Mouse (Mus musculus): Measurements from ENCODE around the gene Whamm.

Gene Whamm

DNA sequence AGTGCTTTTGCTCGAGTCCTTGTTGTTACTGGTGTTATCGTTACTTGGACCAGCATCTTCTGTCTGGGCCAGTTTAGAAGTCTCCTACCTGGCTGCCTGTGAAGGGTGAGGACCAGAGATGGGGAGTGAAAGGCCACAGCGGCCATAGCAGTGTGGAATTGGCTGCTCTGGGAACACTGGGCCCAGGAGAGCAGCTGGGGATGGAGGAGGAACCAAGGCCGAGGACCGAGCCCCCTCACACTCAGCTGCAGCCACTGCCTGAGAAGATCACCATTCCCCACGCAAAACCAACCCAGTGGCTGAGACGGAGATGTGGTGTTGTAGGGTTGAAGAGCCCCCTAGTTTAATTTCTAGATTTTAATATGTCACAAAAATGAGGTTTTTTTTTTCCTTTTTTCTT is 6.3 kb upstream of the Whamm start:
- no peak for DNase-seq

DNA sequence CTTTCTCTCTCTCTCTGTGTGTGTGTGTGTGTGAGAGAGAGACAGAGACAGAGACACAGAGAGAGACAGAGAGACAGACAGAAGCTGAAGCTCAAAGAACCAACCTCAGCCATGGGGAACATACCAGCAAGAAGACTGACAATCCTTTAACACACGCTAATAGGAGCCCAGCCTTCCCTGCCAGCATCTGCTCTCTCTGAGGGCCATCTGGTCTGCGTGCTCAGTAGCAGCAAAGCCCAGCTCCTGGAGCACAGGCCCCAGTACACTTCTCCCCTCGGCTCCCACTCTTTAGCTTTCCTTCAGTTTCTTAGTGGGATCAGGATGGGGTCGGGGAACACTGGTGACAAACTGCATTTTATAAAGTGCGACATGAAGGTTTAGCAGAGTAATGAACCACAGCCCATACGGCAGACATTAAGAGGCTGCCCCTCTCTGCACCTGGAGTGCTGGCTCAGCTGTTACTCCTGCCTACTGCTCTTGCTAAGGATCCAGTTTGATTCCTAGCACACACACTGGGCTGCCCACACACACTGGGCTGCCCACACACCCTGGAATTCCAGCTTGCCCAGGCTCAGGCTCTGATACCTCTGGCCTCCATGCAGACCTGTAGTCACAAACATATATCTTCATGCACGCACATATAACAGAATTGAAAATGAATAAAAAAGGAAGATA is 5.5 kb upstream of the Whamm start:
- DNase-seq = no peak

DNA sequence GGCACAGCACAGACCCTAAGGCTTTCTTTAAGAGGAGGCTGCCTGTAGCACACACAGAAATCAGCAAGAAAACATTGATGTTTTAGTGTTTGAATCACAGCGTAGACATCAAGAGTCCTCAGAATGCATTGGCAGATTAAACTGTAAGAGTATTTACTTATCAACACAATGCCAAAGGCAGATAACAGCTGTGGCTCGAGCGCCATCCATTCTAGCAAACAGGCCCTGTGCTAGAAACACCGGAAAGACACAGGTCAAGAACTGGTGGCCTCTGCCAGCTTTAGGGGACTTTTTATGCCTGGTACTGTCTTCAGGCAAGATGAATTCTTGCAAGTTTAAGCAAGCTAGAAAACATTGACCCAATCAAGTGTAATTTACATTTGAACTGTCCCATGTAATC is 4.7 kb upstream of the Whamm start:
- no peak for DNase-seq

DNA sequence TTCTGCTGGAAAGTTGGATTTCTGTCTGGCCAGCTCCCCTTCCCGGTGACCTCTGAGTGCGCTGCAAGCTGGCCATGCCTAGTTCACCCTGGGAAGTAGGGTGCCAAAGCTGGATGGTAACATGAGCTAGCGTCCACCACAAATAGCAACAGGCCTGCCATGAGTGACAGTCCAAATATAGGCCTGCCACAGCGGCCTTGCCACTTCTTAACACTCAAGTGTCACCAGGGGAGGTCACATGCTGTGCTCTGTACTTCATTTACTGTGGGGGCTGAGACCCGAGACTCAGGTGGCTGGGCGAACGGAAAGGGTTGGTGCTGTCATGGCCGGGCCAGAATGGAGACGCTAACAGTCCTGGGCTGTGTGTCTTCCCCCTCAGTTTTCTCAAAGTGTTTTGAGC is 4.2 kb upstream of the Whamm start, which contains the start of gene Fsd2:
Fsd2 (minus strand) TSS at position 53 of the 400 bp plus-strand sequence.
- no peak for DNase-seq

DNA sequence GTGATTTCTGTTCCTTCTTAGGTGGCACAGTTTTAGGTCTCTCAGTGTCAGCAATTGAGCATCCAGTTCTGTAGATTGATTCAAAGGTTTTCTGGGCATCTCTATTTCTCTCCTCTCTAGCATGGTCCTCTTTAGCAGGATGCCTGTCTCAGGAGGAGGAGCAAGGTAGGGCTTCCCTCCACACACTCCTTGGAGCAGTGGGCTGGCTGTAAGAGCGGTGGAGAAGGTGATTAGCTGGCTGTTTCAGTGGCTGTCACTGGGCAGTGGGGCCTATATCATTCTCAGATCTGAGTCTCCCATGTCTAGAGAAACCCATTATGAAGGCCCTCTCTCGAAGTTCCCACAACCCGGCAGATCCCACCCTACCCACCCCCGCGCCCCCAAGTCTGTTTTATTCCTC is 3.7 kb upstream of the Whamm start:
- no peak for DNase-seq

DNA sequence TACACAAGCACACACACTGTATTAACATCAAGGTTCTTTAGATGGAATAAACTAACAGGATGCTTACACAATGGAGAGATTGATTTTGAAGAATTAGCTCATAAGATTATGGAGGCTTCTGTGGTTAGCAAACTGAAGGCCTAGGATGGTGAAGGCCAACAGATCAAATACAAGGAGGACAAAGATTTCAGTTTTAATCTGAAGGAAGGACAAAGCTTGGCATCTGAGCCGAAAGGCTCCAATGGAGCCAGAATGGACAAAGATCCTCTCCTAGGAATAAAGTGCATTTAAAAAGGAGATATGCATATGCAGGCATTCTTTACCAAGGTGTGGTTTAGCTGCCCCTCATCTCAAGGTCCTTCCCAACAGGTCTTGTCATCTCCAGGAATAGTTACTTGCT is 1.2 kb upstream of the Whamm start:
- DNase-seq = no peak

DNA sequence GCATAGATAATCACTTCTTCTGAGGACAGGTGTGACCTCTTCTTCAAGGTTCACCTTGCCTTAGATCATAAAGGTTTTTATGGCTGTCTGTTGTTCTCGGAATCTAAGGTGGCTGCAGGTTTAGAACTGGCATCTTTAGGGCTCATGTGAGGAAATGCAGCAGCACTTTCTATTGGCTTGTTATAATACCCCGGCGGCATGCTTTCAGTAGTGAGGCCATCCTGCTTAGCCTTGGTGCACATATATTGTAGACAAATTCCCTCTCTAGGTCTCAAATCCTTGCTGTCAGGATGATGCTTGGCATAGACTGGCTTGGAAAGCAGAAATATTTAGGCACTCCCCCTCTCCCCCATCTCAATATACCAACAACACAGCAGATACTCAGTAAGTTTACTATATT is 795 bp upstream of the Whamm start:
- no peak for DNase-seq

DNA sequence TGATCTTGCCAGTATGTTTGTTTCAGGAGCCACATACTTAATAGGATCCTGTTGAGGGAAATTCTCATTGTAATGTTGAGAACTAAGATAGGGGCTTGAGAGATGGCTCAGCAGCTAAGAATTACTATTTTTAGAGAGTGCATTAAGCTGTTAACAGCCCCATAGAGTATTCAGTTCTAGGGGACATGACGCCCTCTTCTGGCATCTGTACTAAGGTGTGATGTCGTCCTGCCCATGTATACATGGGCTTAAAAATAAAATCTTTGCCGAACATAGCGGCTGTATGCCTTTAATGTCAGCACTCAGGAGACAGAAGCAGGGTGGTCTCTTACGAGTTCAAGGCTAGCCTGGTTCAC is 336 bp upstream of the Whamm start:
- DNase-seq = no peak

DNA sequence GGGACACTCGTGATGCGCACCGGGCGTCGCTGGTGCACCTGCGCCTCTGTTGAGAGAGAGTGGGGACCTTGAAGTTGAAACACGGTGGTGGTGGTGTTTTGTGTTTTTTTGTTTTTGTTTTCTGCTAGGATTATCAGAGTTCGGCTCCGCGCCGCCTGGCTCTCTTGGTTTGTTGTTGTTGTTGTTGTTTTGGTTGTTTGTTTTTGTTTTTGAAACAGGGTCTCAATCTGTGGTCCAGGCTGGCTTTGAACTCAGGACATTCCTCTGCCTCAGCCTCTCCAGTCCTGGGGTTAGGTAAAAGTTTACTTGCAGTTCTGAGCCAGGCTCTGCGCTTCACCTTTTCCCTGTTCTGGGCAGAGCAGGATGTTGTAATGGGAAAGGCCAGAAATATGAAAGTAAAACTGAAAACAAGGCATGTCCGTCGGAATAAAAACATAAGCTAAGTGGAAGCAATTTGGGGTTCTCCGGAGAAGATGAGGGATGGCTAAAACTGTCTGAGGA is 925 bp downstream of the Whamm start:
- no peak for DNase-seq

DNA sequence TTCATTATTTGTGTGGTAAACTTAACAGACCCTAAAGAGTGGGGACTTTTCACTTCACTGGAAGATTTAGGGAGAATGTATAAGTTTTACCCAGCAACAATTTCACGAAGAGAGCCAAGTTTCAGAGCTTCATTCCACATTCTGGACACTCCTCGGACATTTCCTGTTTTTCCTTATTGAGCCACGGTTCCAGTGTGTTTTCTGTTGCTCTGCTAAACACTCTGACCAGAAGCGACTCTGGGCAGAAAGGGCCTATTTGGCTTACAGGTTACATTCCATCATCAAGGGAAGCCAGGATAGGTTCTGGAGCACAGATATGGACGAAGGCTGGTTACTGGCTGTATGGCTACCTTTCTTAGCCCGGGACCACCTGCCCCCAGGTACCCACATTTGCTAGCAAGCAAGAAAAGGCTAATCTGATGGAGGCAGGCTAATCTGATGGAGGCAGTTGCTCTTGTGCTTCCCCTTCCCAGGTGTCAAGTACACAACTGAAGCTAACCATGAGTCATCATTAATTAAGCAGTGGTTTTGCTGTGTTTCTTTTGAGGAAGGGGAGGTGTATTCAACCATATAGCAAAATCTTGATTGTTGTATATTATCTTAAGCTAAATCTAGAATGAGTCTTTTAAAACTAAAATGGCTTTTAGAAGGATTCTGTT is 1.7 kb downstream of the Whamm start:
- no peak for DNase-seq

DNA sequence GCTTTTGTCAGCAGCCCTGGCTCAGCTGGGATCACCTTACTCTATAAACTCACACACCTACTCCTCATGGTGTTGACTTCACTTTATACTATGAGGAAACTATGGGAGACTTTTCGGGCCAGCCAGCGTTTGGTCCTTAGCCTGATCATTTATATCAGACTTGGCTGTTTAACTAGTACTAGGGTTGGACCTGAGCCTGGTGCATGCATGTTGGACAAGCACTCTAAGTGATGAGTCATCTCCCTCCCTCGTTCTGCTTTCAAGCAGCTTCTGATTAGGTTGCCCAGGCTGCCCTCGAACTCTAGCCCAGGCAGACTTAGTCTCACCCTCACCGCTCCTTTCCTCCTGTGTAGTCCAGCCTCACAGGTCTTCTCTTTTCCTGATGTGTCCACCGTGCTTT is 2.3 kb downstream of the Whamm start:
- no peak for DNase-seq

DNA sequence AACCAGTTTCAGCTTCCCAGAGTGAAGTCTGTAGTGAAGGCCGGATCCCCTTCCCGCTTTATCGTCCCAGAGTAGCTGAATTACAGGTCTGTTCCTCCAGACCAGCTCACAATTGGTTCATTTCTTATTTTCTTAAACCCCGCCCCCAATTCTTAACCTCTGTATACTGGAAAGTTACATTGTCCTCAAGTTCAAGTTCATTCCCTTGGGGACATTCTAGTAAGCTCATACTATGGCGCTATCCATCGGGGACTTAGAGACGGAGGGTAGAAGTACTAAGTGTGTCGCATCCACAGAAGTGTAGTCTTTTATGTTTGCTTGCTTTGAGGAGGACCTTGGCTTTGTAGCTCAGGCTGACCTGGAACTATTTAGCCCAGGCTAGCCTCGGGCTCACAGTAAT is 2.8 kb downstream of the Whamm start:
- no peak for DNase-seq

DNA sequence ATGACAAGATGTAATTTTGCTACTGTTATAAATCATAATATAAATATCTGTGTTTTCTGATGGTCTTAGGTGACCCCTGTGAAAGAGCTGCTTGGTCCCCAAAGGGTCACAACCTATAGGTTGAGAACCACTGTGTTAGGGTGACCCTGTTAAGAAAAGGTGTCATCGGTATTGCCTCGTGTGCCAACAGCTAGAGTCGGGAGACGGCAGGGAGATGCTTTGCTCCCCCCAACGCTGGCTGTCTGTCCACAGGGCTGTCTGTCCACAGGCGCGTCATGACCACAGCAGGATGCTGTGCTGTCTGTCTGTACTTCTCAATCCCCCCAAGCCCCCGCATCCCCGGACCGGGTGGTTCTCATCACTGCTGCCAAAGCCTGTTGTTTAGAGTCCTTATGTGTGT is 4.5 kb downstream of the Whamm start:
- no peak for DNase-seq

DNA sequence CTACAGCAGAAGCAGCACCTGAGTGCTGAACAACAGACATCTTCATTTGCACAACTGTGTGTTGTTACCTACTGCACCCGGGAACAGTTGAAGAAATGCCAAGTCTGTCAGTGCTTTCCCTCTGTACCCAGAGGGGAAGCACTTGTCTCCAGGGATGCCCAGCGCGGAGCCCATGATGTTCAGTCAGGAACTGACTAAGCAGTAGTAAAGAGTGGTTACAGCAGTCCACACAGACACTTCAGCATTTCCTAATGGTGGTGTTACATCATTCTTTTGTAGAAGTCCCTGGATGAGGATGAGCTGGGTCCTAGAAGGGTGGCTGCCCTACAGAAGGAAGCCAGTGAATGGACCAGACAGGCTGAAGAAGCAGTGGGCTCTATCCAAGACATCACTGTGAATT is 6.8 kb downstream of the Whamm start:
- no peak for DNase-seq

DNA sequence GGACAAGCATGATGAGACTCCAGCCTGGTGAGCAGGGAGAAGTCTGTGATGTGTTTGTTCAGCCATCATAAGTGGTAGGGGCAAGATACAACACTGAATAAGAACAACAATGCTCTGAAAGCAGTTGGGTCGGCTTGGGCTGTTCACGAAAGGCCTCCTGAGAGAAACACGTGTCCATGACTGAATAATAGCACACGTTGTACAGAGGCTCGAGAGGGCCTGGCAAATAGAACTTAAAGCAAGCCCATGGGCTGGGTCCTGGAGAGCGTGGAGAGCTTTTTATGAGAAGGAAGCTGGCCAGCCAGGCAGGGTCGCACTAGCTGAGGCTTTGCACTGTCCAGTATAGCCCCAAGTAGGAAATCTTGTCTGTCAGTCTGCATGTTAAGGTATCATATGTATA is 7.3 kb downstream of the Whamm start:
- DNase-seq = no peak

DNA sequence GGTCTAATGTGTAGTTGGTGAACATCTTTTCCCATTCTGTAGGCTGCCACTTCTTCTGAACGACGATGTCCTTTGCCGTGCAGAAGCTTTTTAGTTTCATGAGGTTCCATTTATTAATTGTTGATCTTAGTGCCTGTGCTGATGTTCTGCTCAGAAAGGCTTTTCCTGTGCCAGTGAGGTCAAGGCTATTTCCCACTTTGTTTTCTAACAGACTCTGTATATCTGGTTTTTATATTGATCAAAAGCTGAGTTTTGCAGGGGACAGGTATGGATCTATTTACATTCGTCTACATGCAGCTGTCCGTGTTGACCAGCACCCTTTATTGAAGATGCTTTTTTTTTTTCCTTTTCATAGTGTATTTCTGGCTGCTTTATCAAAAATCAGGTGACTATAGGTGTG is 8.2 kb downstream of the Whamm start:
- DNase-seq = no peak

DNA sequence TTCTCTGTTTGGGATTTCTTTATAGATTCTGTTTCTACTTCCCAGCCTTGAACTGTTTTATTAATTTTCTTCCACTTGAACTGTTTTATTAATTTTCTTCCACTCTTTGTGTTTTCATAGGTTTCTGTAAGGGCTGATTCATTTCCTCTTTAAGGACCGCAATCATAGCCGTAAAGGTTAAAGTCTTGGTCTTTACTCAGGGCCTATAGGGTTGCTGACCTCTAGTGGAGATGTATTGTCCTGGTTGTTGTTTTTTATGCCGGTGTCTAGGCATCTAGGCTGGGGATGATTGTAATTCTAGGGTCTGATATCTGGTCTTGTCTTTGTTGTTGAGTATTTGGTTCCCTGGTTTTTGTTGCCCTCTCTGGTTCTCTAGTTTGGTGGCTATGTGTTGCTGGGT is 12.4 kb downstream of the Whamm start:
- no peak for DNase-seq

DNA sequence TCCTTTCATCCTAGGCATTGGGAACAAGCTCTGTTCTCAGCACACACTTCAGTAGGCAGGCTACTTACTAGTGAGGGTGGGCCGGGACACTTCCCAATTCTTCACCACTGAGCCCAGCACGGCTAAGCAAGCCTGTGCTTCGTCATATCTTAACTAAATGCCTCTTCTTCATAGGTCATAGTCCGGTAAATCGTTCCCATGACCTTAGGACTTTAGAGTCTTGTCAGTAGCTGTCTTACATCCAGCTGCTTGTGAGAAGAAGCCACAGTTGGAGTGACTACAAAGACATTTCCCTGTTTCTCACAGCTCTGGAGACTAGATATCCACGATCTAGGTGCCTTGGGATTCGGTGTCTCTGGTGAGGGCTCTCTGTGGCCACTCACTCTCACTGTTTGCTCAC is 14.3 kb downstream of the Whamm start:
- no peak for DNase-seq

DNA sequence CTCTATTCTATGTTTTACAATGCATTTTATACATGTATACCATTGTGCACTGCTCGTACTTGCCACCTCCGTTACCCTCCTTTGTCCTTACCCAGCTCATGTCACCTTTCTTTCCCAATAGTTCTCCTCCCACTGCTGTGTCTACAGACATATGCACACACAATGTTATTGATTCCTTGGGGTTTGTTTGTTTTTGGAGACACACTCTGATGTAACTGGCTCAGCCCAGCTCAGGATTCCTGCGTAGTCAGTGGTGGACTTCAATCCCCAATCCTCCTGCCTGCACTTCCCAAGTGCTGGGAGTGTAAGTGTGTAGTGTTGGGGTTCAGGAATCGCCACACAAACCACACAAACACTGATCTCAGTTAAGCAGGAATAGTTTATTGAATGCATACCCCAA is 16.2 kb downstream of the Whamm start:
- DNase-seq = no peak

DNA sequence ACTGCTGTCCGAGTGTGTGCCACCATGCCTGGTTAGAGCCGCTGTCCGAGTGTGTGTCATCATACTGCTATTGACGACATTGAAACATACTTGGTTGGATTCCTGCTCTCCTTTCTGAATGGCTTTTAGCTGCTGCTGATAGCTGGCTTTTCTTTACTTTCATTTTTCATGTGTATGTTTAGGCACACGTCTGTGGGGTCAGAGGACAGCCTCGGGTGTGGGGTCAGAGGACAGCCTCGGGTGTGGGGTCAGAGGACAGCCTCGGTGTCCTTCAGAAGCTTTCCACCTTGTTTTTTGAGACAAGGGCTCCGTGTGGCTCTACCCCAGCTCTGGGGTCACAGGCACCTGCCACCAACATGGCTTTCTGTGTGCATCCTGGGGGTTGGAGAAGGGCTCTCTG is 21.6 kb downstream of the Whamm start:
- DNase-seq = no peak

DNA sequence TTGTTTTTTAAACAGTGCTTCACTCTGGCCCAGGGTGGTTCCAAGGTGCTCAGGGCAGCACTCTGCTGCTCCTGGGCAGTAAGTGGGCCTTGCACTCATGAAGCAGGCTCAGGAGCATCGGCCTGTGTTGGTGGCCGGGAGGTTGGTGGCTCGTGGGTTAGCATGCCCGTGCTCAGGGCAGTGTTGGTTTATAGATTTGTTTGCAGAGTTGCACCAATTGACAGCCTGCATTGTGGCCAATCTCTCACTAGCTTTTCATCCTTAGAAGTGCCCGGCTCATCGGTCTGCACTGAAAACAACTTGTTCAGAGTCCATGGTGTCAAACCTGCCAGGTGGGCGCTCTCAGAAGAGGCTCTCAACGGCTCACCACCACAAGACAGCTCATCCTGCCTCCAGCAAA is 22.3 kb downstream of the Whamm start:
- DNase-seq = no peak

DNA sequence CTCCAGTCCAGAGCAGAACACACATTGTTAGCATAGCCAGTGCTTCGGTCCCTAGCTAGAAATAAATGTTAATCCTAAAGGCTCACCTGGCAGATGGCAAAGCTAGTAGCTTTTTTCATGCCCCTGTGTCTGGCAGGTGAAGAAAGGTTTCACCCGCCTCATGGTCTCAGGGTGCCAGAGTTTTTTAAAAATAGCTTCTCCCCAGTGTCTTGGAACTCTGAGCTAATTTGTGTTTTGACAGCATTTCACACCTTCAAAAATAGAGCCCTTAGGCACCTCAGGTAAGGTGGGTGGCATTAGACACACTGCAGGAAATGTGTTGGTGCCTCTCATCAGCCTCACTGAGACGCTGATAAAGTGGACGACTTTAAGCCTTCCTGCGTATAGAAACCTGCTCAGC is 24.0 kb downstream of the Whamm start:
- DNase-seq = no peak

DNA sequence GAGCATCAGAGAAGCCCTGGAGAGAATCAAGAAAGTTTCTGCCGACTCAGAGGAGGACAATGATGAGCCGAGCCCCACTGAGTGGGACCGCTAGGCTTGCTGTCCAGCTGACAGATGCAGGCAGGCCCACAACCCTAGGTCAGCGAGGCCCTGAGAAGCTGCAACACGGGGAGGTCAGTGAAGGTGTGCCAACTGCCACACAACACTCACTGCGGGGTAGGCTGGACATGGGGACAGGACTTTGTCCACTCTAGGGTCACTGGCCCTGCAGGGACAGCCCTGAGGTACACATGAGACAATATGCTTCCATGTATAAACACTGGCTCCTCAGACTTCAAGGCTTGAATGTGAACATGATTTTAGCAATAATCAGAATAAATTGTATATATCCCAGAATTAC is 25.0 kb downstream of the Whamm start:
- DNase-seq = no peak

DNA sequence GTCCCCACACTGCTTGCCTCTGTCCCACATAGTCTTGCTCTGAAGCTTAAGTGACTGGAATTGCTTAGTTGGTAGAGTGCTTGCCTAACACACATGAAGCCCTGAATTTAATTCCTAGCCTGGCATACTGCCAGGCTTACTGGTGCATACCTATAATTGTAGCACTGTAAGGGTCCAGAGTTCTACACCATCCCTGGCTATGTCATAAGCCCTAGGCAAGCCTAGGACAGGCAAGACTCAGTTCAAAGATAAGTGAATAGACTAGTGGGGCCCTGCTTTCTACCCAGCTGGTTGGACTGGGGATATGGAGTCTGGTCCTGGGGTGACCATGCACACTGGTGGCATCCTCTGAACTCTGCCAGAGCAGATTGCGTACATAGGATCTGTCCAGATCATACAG is 26.6 kb downstream of the Whamm start:
- DNase-seq = no peak
